In genomic region chr11:107106978-107107724, GRCm38 (mm10) we compare ENCODE assay signal across 13 mouse cellular contexts. TPM values are rescaled to one million over a fixed set of nuclear protein-coding genes. Genes with fewer than 3 reads are reported as not detected.
DNase-seq lines count a peak whose midpoint lies in the region; ATAC-seq lines count a peak whose summit lies in the region.
"Had no signal": no experiment of that assay in that cellular context is flagged by ENCODE, and none has a peak within 500 bp of the region (broad histone marks: within the 10 kb centered on the region; RNA-seq: fewer than 3 reads in every experiment).

No protein-coding gene starts in this region.

- intact Hi-C loops in heart, postnatal 14 days (cut with DNase I) = no loop called here

- H3K4me1 ChIP-seq in heart, embryonic 15.5 days (replicated peaks) = peaks cover 33% of the 10 kb centered on the region
- H3K4me1 ChIP-seq in midbrain, embryonic 16.5 days (ENCODE audit: control insufficient read depth, insufficient read depth, low read length) = peaks cover 8% of the 10 kb centered on the region
- peaks cover 5% of the 10 kb centered on the region for H3K4me1 ChIP-seq in midbrain, embryonic 10.5 days
- peaks cover 11% of the 10 kb centered on the region; the same call in 1 of the 2 replicates for H3K4me1 ChIP-seq in kidney, embryonic 14.5 days (ENCODE audit: control insufficient read depth, insufficient read depth, low read length)

- ATAC-seq in heart, embryonic 15.5 days (replicated peaks; ENCODE audit: insufficient number of reproducible peaks, insufficient read depth, low FRiP score, low read depth) = 0 out of 2 replicates have a peak, but pooled peaks have one; percentile 40
- ATAC-seq in midbrain, embryonic 16.5 days = no peak
- ATAC-seq in kidney, embryonic 14.5 days (ENCODE audit: low FRiP score, low TSS enrichment) = no peak

- 70% methylated on average over 12 of the region's 12 CpGs for WGBS in heart, embryonic 15.5 days
- WGBS in midbrain, embryonic 16.5 days = 70% methylated on average over 12 of the region's 12 CpGs
- 79% methylated on average over 12 of the region's 12 CpGs for WGBS in midbrain, embryonic 10.5 days
- WGBS in kidney, embryonic 14.5 days = 79% methylated on average over 12 of the region's 12 CpGs

- H3K27me3 ChIP-seq in heart, embryonic 15.5 days = no peaks in the 10 kb centered on the region
- H3K27me3 ChIP-seq in midbrain, embryonic 16.5 days (ENCODE audit: control insufficient read depth, insufficient read depth, low read depth, low read length) = no peaks in the 10 kb centered on the region
- H3K27me3 ChIP-seq in midbrain, embryonic 10.5 days (ENCODE audit: low read depth, poor library complexity, severe bottlenecking) = no peaks in the 10 kb centered on the region
- no peaks in the 10 kb centered on the region for H3K27me3 ChIP-seq in splenic B cell, adult 2 months (ENCODE audit: control insufficient read depth, insufficient read depth, low read length, poor library complexity, severe bottlenecking)
- no peaks in the 10 kb centered on the region for H3K27me3 ChIP-seq in kidney, embryonic 14.5 days (ENCODE audit: control insufficient read depth, insufficient read depth, low read length)

- H3K9me3 ChIP-seq in heart, embryonic 15.5 days (replicated peaks) = no peaks in the 10 kb centered on the region
- H3K9me3 ChIP-seq in midbrain, embryonic 16.5 days (replicated peaks; ENCODE audit: control insufficient read depth, low read length, poor library complexity, severe bottlenecking) = no peaks in the 10 kb centered on the region
- H3K9me3 ChIP-seq in midbrain, embryonic 10.5 days (replicated peaks) = no peaks in the 10 kb centered on the region
- H3K9me3 ChIP-seq in kidney, embryonic 14.5 days (ENCODE audit: control insufficient read depth, low read length) = no peaks in the 10 kb centered on the region

- DNase-seq in heart, postnatal 14 days = no peak
- no peak for DNase-seq in midbrain, embryonic 10.5 days (ENCODE audit: low spot score)
- peak; percentile 11 for DNase-seq in T-cell, adult 2 months (ENCODE audit: low spot score)
- peak; percentile 34 for DNase-seq in splenic B cell, adult 2 months (ENCODE audit: low read depth, low spot score)
- DNase-seq in cerebellum, postnatal 10 days = no peak
- DNase-seq: adrenal gland, adult 8-10 months; cerebellum, postnatal 14 days; kidney, adult 2 months had no signal

- peak overlapping the region; percentile 40 for H3K27ac ChIP-seq in heart, embryonic 15.5 days
- H3K27ac ChIP-seq in midbrain, embryonic 16.5 days (ENCODE audit: low read length) = peak overlapping the region; percentile 28; the same call in 1 of the 2 replicates
- no peak overlapping the region for H3K27ac ChIP-seq in midbrain, embryonic 10.5 days (replicated peaks)
- H3K27ac ChIP-seq in kidney, embryonic 14.5 days (ENCODE audit: low read depth, low read length) = no peak overlapping the region
- H3K27ac ChIP-seq: liver, embryonic 14.5 days had no signal

- H3K4me3 ChIP-seq in heart, embryonic 15.5 days = no peak overlapping the region
- H3K4me3 ChIP-seq in midbrain, embryonic 16.5 days (ENCODE audit: low read depth, low read length) = no peak overlapping the region
- no peak overlapping the region for H3K4me3 ChIP-seq in midbrain, embryonic 10.5 days
- H3K4me3 ChIP-seq in kidney, embryonic 14.5 days (ENCODE audit: low read length) = no peak overlapping the region
- H3K4me3 ChIP-seq: erythroblast, embryonic 14.5 days had no signal

- H3K36me3 ChIP-seq in heart, embryonic 15.5 days = peaks cover 20% of the 10 kb centered on the region
- peaks cover 8% of the 10 kb centered on the region for H3K36me3 ChIP-seq in midbrain, embryonic 16.5 days (ENCODE audit: control insufficient read depth, insufficient read depth, low read length)
- H3K36me3 ChIP-seq in midbrain, embryonic 10.5 days = peaks cover 62% of the 10 kb centered on the region
- peaks cover 5% of the 10 kb centered on the region; the same call in 1 of the 2 replicates for H3K36me3 ChIP-seq in splenic B cell, adult 2 months (ENCODE audit: control insufficient read depth, insufficient read depth, low read length, poor library complexity, severe bottlenecking)
- peaks cover 26% of the 10 kb centered on the region for H3K36me3 ChIP-seq in kidney, embryonic 14.5 days (ENCODE audit: control insufficient read depth, insufficient read depth, low read length)

- H3K9ac ChIP-seq in heart, embryonic 15.5 days = no peak overlapping the region
- H3K9ac ChIP-seq in midbrain, embryonic 16.5 days (ENCODE audit: low read depth, low read length) = no peak overlapping the region
- H3K9ac ChIP-seq in kidney, embryonic 14.5 days (ENCODE audit: low read depth, low read length) = no peak overlapping the region
- H3K9ac ChIP-seq: liver, embryonic 14.5 days had no signal

- H3K4me2 ChIP-seq in heart, embryonic 15.5 days = no peak overlapping the region
- no peak overlapping the region for H3K4me2 ChIP-seq in midbrain, embryonic 16.5 days (ENCODE audit: low read length)
- H3K4me2 ChIP-seq in kidney, embryonic 14.5 days (replicated peaks; ENCODE audit: low read depth, low read length) = no peak overlapping the region

RNA-seq across cellular contexts. Expression of gene Bptf, which starts 24.8 kb away (rescaled TPM):
- 16.1 and 18.9 TPM in 2 replicates for polyA plus RNA-seq in heart, embryonic 15.5 days (2015; fragmentation: Nextera tagmentation; extraction: Ambion mirVana)
- total RNA-seq in heart, postnatal 14 days (2021) = 10 to 100 TPM; 34.8 to 38.6 TPM
- 28.9 and 34.1 TPM in 2 replicates for polyA plus RNA-seq in midbrain, embryonic 16.5 days (2015; fragmentation: Nextera tagmentation; extraction: Ambion mirVana)
- polyA plus RNA-seq in midbrain, embryonic 10.5 days (2016; fragmentation: Nextera tagmentation; extraction: Ambion mirVana) = 30.1 and 31.7 TPM in 2 replicates
- polyA plus RNA-seq in kidney, embryonic 14.5 days (2014; fragmentation: Nextera tagmentation; extraction: Ambion mirVana) = 51.7 and 51.8 TPM in 2 replicates

Comparison
In these comparisons a context has a peak if more than half of its experiments do, and no peak if none do; other contexts are left out.
1. H3K27ac ChIP-seq: peak in heart, embryonic 15.5 days (single experiment) and midbrain, embryonic 16.5 days (single experiment); none in midbrain, embryonic 10.5 days (single experiment) and kidney, embryonic 14.5 days (single experiment).
2. DNase-seq: peak in T-cell, adult 2 months (single experiment) and splenic B cell, adult 2 months (single experiment); none in heart, postnatal 14 days (0 of 2), midbrain, embryonic 10.5 days (single experiment) and cerebellum, postnatal 10 days (0 of 2).